Mouse (Mus musculus): ENCODE results near the gene Gps2.
A peak's percentile ranks its signal among the peaks of the same experiment; 100 is the strongest.
"Not testable (repeated sequence)": the region's sequence is repeated elsewhere in the genome, so short reads cannot be mapped to it uniquely, and the experiment has no call there.

Gene Gps2

GRCm38 (mm10) chr11:69916652-69917378, 3.1 kb downstream of the Gps2 start:
- not testable (repeated sequence) for DNase-seq (ENCODE audit: extremely low spot score)

- DNase-seq (ENCODE audit: extremely low spot score) = no peak
Observed at GRCm38 (mm10) chr11:69917379-69917948, 3.8 kb downstream of the Gps2 start.

GRCm38 (mm10) chr11:69918118-69918517, 4.4 kb downstream of the Gps2 start:
- DNase-seq (ENCODE audit: extremely low spot score) = no peak

- DNase-seq (ENCODE audit: extremely low spot score) = no peak
Observed at GRCm38 (mm10) chr11:69919053-69919452, 5.4 kb downstream of the Gps2 start.

GRCm38 (mm10) chr11:69919661-69920265, 6.1 kb downstream of the Gps2 start:
- DNase-seq (ENCODE audit: extremely low spot score) = peak; percentile 69

- DNase-seq (ENCODE audit: extremely low spot score) = peak; percentile 74
Observed at GRCm38 (mm10) chr11:69920266-69921031, 6.8 kb downstream of the Gps2 start.

GRCm38 (mm10) chr11:69921114-69922011, 7.7 kb downstream of the Gps2 start, which contains the start of gene Eif5a:
Gene Eif5a (minus strand): TSS chr11:69921958.
- DNase-seq (ENCODE audit: extremely low spot score) = peak; percentile 100

- DNase-seq (ENCODE audit: extremely low spot score) = no peak
Observed at GRCm38 (mm10) chr11:69922012-69922756, 8.5 kb downstream of the Gps2 start.

- DNase-seq (ENCODE audit: extremely low spot score) = no peak
Observed at GRCm38 (mm10) chr11:69922796-69923195, 9.1 kb downstream of the Gps2 start.

- DNase-seq (ENCODE audit: extremely low spot score) = no peak
Observed at GRCm38 (mm10) chr11:69927501-69927900, 13.8 kb downstream of the Gps2 start.

GRCm38 (mm10) chr11:69929712-69930111, 16.0 kb downstream of the Gps2 start:
- DNase-seq (ENCODE audit: extremely low spot score) = no peak

- DNase-seq (ENCODE audit: extremely low spot score) = not testable (repeated sequence)
Observed at GRCm38 (mm10) chr11:69930176-69930575, 16.5 kb downstream of the Gps2 start.

- no peak for DNase-seq (ENCODE audit: extremely low spot score)
Observed at GRCm38 (mm10) chr11:69930967-69931537, 17.4 kb downstream of the Gps2 start.

GRCm38 (mm10) chr11:69931769-69932168, 18.1 kb downstream of the Gps2 start:
- no peak for DNase-seq (ENCODE audit: extremely low spot score)

- no peak for DNase-seq (ENCODE audit: extremely low spot score)
Observed at GRCm38 (mm10) chr11:69932254-69932653, 18.6 kb downstream of the Gps2 start.

GRCm38 (mm10) chr11:69933066-69933465, 19.4 kb downstream of the Gps2 start:
- DNase-seq (ENCODE audit: extremely low spot score) = no peak

- DNase-seq (ENCODE audit: extremely low spot score) = peak; percentile 93
Observed at GRCm38 (mm10) chr11:69934169-69934568, 20.5 kb downstream of the Gps2 start.

- no peak for DNase-seq (ENCODE audit: extremely low spot score)
Observed at GRCm38 (mm10) chr11:69934681-69935080, 21.0 kb downstream of the Gps2 start.

GRCm38 (mm10) chr11:69935137-69935879, 21.6 kb downstream of the Gps2 start, which contains the start of gene Ybx2:
Gene Ybx2 (plus strand): TSS chr11:69935796.
- peak; percentile 90 for DNase-seq (ENCODE audit: extremely low spot score)

All from embryo, embryonic 9.5 days (tissue).